In genomic region chr7:126760956-126761355, GRCm38 (mm10) we compare ENCODE assay signal across 9 mouse cellular contexts. TPM values are rescaled to one million over a fixed set of nuclear protein-coding genes. Genes with fewer than 3 reads are reported as not detected.
DNase-seq lines count a peak whose midpoint lies in the region; ATAC-seq and TF ChIP-seq lines count a peak whose summit lies in the region.
"Had no signal": no experiment of that assay in that cellular context is flagged by ENCODE, and none has a peak within 500 bp of the region (broad histone marks: within the 10 kb centered on the region; RNA-seq: fewer than 3 reads in every experiment).

No protein-coding gene starts in this region.

- no peak for TF ChIP-seq CTCF in bone marrow, adult 2 months (IDR thresholded peaks at IDR 0.05; ENCODE audit: control insufficient read depth, insufficient read depth, low read length)

- peaks cover 14% of the 10 kb centered on the region for H3K36me3 ChIP-seq in heart, embryonic 16.5 days (ENCODE audit: control insufficient read depth, insufficient read depth)
- H3K36me3 ChIP-seq in hindbrain, embryonic 10.5 days: peaks cover 48% of the 10 kb centered on the region
- H3K36me3 ChIP-seq in midbrain, embryonic 12.5 days: peaks cover 27% of the 10 kb centered on the region

- peak overlapping the region; percentile 92; the same call in 1 of the 2 replicates for H3K9ac ChIP-seq in heart, embryonic 16.5 days (ENCODE audit: low read length)
- peak overlapping the region; percentile 78; the same call in 1 of the 2 replicates for H3K9ac ChIP-seq in midbrain, embryonic 12.5 days (replicated peaks)

- no peaks in the 10 kb centered on the region for H3K9me3 ChIP-seq in heart, embryonic 16.5 days (replicated peaks; ENCODE audit: control insufficient read depth, low read length)
- H3K9me3 ChIP-seq in hindbrain, embryonic 10.5 days: no peaks in the 10 kb centered on the region
- H3K9me3 ChIP-seq in midbrain, embryonic 12.5 days: no peaks in the 10 kb centered on the region

- H3K4me3 ChIP-seq in heart, embryonic 16.5 days (ENCODE audit: low read length): peak overlapping the region; percentile 79
- H3K4me3 ChIP-seq in bone marrow, adult 2 months (replicated peaks; ENCODE audit: control insufficient read depth, low read depth, low read length): peak overlapping the region; percentile 19
- H3K4me3 ChIP-seq in hindbrain, embryonic 10.5 days: peak overlapping the region; percentile 67; the same call in 1 of the 2 replicates
- peak overlapping the region; percentile 70; the same call in 1 of the 2 replicates for H3K4me3 ChIP-seq in midbrain, embryonic 12.5 days

- no peaks in the 10 kb centered on the region for H3K27me3 ChIP-seq in heart, embryonic 16.5 days (ENCODE audit: control insufficient read depth, insufficient read depth, low read length)
- H3K27me3 ChIP-seq in hindbrain, embryonic 10.5 days (ENCODE audit: insufficient read depth, poor library complexity, severe bottlenecking): no peaks in the 10 kb centered on the region
- H3K27me3 ChIP-seq in midbrain, embryonic 12.5 days: no peaks in the 10 kb centered on the region

- WGBS in heart, embryonic 16.5 days: 52% methylated on average over 4 of the region's 4 CpGs
- 40% methylated on average over 4 of the region's 4 CpGs for WGBS in bone marrow, adult 2 months
- WGBS in hindbrain, embryonic 10.5 days: 75% methylated on average over 4 of the region's 4 CpGs
- 79% methylated on average over 4 of the region's 4 CpGs for WGBS in midbrain, embryonic 12.5 days

- peaks cover 30% of the 10 kb centered on the region for H3K4me1 ChIP-seq in heart, embryonic 16.5 days (ENCODE audit: control insufficient read depth, insufficient read depth, low read length)
- H3K4me1 ChIP-seq in bone marrow, adult 2 months (ENCODE audit: control insufficient read depth, insufficient read depth, low read length): peaks cover 8% of the 10 kb centered on the region
- peaks cover 41% of the 10 kb centered on the region for H3K4me1 ChIP-seq in hindbrain, embryonic 10.5 days (replicated peaks)
- H3K4me1 ChIP-seq in midbrain, embryonic 12.5 days: peaks cover 21% of the 10 kb centered on the region

- peak overlapping the region; percentile 93 for H3K4me2 ChIP-seq in heart, embryonic 16.5 days (ENCODE audit: low read depth, low read length)
- peak overlapping the region; percentile 88 for H3K4me2 ChIP-seq in midbrain, embryonic 12.5 days (replicated peaks)

- TF ChIP-seq POLR2A in bone marrow, adult 2 months (IDR thresholded peaks at IDR 0.05; ENCODE audit: borderline replicate concordance, control insufficient read depth, low read depth, low read length): no peak

- ATAC-seq in heart, embryonic 16.5 days (replicated peaks; ENCODE audit: extremely low read depth, insufficient read depth, low FRiP score): no peak
- ATAC-seq in midbrain, embryonic 12.5 days (ENCODE audit: low FRiP score, low read depth): no peak

- peak overlapping the region; percentile 93 for H3K27ac ChIP-seq in heart, embryonic 16.5 days (ENCODE audit: low read length)
- H3K27ac ChIP-seq in bone marrow, adult 2 months (ENCODE audit: control insufficient read depth, insufficient read depth, low read depth, low read length, poor library complexity): no peak overlapping the region
- H3K27ac ChIP-seq in hindbrain, embryonic 10.5 days: peak overlapping the region; percentile 95
- H3K27ac ChIP-seq in midbrain, embryonic 12.5 days (replicated peaks): 0 out of 2 replicates have a peak overlapping the region, but pooled peaks have one; percentile 80

- no peak for DNase-seq in heart, postnatal 4 days
- DNase-seq in hindbrain, embryonic 10.5 days (ENCODE audit: low spot score): no peak
- no peak for DNase-seq in gastrocnemius, postnatal 14 days
- no peak for DNase-seq in spleen, postnatal 36 days (ENCODE audit: low spot score in 2 of 2)
- DNase-seq in spleen, postnatal 14 days (ENCODE audit: low spot score in 2 of 2): no peak

- intact Hi-C loops in gastrocnemius, postnatal 14 days (cut with DNase I; ENCODE audit: low total_unique reads): no loop called here

RNA-seq across cellular contexts. Expression of gene Mapk3, which starts 1.6 kb away (rescaled TPM):
- polyA plus RNA-seq in heart, embryonic 16.5 days (2015; fragmentation: Nextera tagmentation; extraction: Ambion mirVana): 58.6 and 62.5 TPM in 2 replicates
- total RNA-seq in heart, postnatal 4 days (2021): 10 to 100 TPM; 80.3 to 90.9 TPM
- 78.4 and 117 TPM in 2 replicates for polyA plus RNA-seq in bone marrow, adult 2 months (2011; ENCODE audit: insufficient read depth, insufficient read length, low replicate concordance, missing spikeins)
- polyA plus RNA-seq in hindbrain, embryonic 10.5 days (2016; fragmentation: Nextera tagmentation; extraction: Ambion mirVana): 62.5 and 63.8 TPM in 2 replicates
- polyA plus RNA-seq in midbrain, embryonic 12.5 days (2016; fragmentation: Nextera tagmentation; extraction: Ambion mirVana): 56.1 and 58.0 TPM in 2 replicates
- 10 to 100 TPM; 35.0 to 40.0 TPM for total RNA-seq in gastrocnemius, postnatal 14 days (2021)

RNA-seq across cellular contexts. Expression of gene Gdpd3, which starts 5.2 kb away (rescaled TPM):
- polyA plus RNA-seq in heart, embryonic 16.5 days (2015; fragmentation: Nextera tagmentation; extraction: Ambion mirVana): 0.75 and 1.00 TPM in 2 replicates
- total RNA-seq in heart, postnatal 4 days (2021): 1 to 10 TPM; 3.7 to 4.2 TPM
- 20.1 and 40.1 TPM in 2 replicates for polyA plus RNA-seq in bone marrow, adult 2 months (2011; ENCODE audit: insufficient read depth, insufficient read length, low replicate concordance, missing spikeins)
- polyA plus RNA-seq in hindbrain, embryonic 10.5 days (2016; fragmentation: Nextera tagmentation; extraction: Ambion mirVana): 0.55 and 1.3 TPM in 2 replicates
- 2.0 and 2.4 TPM in 2 replicates for polyA plus RNA-seq in midbrain, embryonic 12.5 days (2016; fragmentation: Nextera tagmentation; extraction: Ambion mirVana)
- 1 to 10 TPM in 1 of 2 experiments, under 1 TPM in 1; 0.92 to 1.8 TPM for total RNA-seq in gastrocnemius, postnatal 14 days (2021)

RNA-seq across cellular contexts. Expression of gene Ypel3, which starts 15.8 kb away (rescaled TPM):
- 80.8 and 84.6 TPM in 2 replicates for polyA plus RNA-seq in heart, embryonic 16.5 days (2015; fragmentation: Nextera tagmentation; extraction: Ambion mirVana)
- 10 to 100 TPM; 31.8 to 34.0 TPM for total RNA-seq in heart, postnatal 4 days (2021)
- 236 and 411 TPM in 2 replicates for polyA plus RNA-seq in bone marrow, adult 2 months (2011; ENCODE audit: insufficient read depth, insufficient read length, low replicate concordance, missing spikeins)
- 51.3 and 89.7 TPM in 2 replicates for polyA plus RNA-seq in hindbrain, embryonic 10.5 days (2016; fragmentation: Nextera tagmentation; extraction: Ambion mirVana)
- polyA plus RNA-seq in midbrain, embryonic 12.5 days (2016; fragmentation: Nextera tagmentation; extraction: Ambion mirVana): 125 and 126 TPM in 2 replicates
- total RNA-seq in gastrocnemius, postnatal 14 days (2021): 10 to 100 TPM; 52.4 to 64.9 TPM

RNA-seq across cellular contexts. Expression of gene Tbx6, which starts 20.3 kb away (rescaled TPM):
- 0.09 and 0.58 TPM in 2 replicates for polyA plus RNA-seq in heart, embryonic 16.5 days (2015; fragmentation: Nextera tagmentation; extraction: Ambion mirVana)
- total RNA-seq in heart, postnatal 4 days (2021): under 1 TPM in 1 of 2 experiments, not detected in 1; 0.26 TPM
- 7.5 and 13.7 TPM in 2 replicates for polyA plus RNA-seq in bone marrow, adult 2 months (2011; ENCODE audit: insufficient read depth, insufficient read length, low replicate concordance, missing spikeins)
- 0.22 and 0.47 TPM in 2 replicates for polyA plus RNA-seq in hindbrain, embryonic 10.5 days (2016; fragmentation: Nextera tagmentation; extraction: Ambion mirVana)
- polyA plus RNA-seq in midbrain, embryonic 12.5 days (2016; fragmentation: Nextera tagmentation; extraction: Ambion mirVana): 0.64 and 0.65 TPM in 2 replicates
- total RNA-seq in gastrocnemius, postnatal 14 days (2021): under 1 TPM; 0.31 to 0.55 TPM
- total RNA-seq: hematopoietic stem cell, adult 5-6 weeks had no signal

RNA-seq across cellular contexts. Expression of gene Ppp4c, which starts 31.3 kb away (rescaled TPM):
- polyA plus RNA-seq in heart, embryonic 16.5 days (2015; fragmentation: Nextera tagmentation; extraction: Ambion mirVana): 133 and 159 TPM in 2 replicates
- total RNA-seq in heart, postnatal 4 days (2021): 10 to 100 TPM; 67.6 to 76.6 TPM
- polyA plus RNA-seq in bone marrow, adult 2 months (2011; ENCODE audit: insufficient read depth, insufficient read length, low replicate concordance, missing spikeins): 90.6 and 130 TPM in 2 replicates
- 391 and 411 TPM in 2 replicates for polyA plus RNA-seq in hindbrain, embryonic 10.5 days (2016; fragmentation: Nextera tagmentation; extraction: Ambion mirVana)
- 315 and 323 TPM in 2 replicates for polyA plus RNA-seq in midbrain, embryonic 12.5 days (2016; fragmentation: Nextera tagmentation; extraction: Ambion mirVana)
- total RNA-seq in gastrocnemius, postnatal 14 days (2021): 10 to 100 TPM; 28.0 to 33.6 TPM

Comparison
In these comparisons a context has a peak if more than half of its experiments do, and no peak if none do; other contexts are left out.
1. H3K4me3 ChIP-seq: peak in every context shown above with its lines; median percentile 79 in heart, embryonic 16.5 days; 70 in midbrain, embryonic 12.5 days; 67 in hindbrain, embryonic 10.5 days; 19 in bone marrow, adult 2 months.